Mouse (Mus musculus): ENCODE measurements at regions not wholly inside any gene's neighbourhood (a gene's known extent, or its start where the extent isn't known, plus 50 kb on each side); places are given as distances from the start of the nearest gene placed in this dataset.

- DNase-seq, result no peak
Observed at GRCm38 (mm10) chr14:46706462-46706861, 53.9 kb upstream of the Cdkn3 start.

GRCm38 (mm10) chr14:46704316-46704751 lies 56.0 kb upstream of the Cdkn3 start:
- DNase-seq, result peak; percentile 38 to 50

GRCm38 (mm10) chr14:46702669-46703435 lies 57.5 kb upstream of the Cdkn3 start:
- DNase-seq, result peak; percentile 46 to 69

GRCm38 (mm10) chr14:46692571-46692970 lies 67.8 kb upstream of the Cdkn3 start:
- DNase-seq, result peak; percentile 25 to 42

GRCm38 (mm10) chr14:46692067-46692466 lies 68.3 kb upstream of the Cdkn3 start:
- no peak for DNase-seq

GRCm38 (mm10) chr14:46682728-46683127 lies 77.6 kb upstream of the Cdkn3 start:
- DNase-seq, result no peak

- no peak for DNase-seq
Observed at GRCm38 (mm10) chr14:46678935-46679334, 81.4 kb upstream of the Cdkn3 start.

- no peak for DNase-seq
Observed at GRCm38 (mm10) chr14:46671482-46672225, 88.7 kb upstream of the Cdkn3 start.

GRCm38 (mm10) chr14:46671062-46671461 lies 89.3 kb upstream of the Cdkn3 start:
- no peak for DNase-seq

- no peak for DNase-seq
Observed at GRCm38 (mm10) chr14:46670221-46671046, 89.9 kb upstream of the Cdkn3 start.

GRCm38 (mm10) chr14:46668275-46668674 lies 92.1 kb upstream of the Cdkn3 start:
- DNase-seq, result no peak

GRCm38 (mm10) chr14:46664305-46664704 lies 96.0 kb upstream of the Cdkn3 start:
- DNase-seq, result no peak

- no peak for DNase-seq
Observed at GRCm38 (mm10) chr14:46663529-46663928, 96.8 kb upstream of the Cdkn3 start.

GRCm38 (mm10) chr14:46661792-46662545 lies 98.4 kb upstream of the Cdkn3 start:
- DNase-seq, result no peak

- DNase-seq, result no peak
Observed at GRCm38 (mm10) chr14:46661118-46661791, 99.1 kb upstream of the Cdkn3 start.

GRCm38 (mm10) chr14:46659365-46659764 lies 101.0 kb upstream of the Cdkn3 start:
- no peak for DNase-seq

GRCm38 (mm10) chr14:46656249-46656648 lies 104.1 kb upstream of the Cdkn3 start:
- no peak for DNase-seq

GRCm38 (mm10) chr14:46647319-46647974 lies 112.9 kb upstream of the Cdkn3 start:
- DNase-seq, result no peak

- no peak for DNase-seq
Observed at GRCm38 (mm10) chr14:46646673-46647318, 113.5 kb upstream of the Cdkn3 start.

GRCm38 (mm10) chr14:46639116-46639826 lies 121.1 kb upstream of the Cdkn3 start:
- DNase-seq, result no peak
